Mouse (Mus musculus): ENCODE results near the gene Exog. TPM values are rescaled to one million over a fixed set of nuclear protein-coding genes. Genes with fewer than 3 reads are reported as not detected.

Exog gene
- polyA plus RNA-seq, 1 experiment = 0.06 TPM

GRCm38 (mm10) chr9:119409864-119410263 lies 34.9 kb upstream of the Exog start:
- Histone ChIP-seq H3K4me1 (ENCODE audit: control insufficient read depth) (no peaks in the 10 kb centered on the region), H3K36me3 (ENCODE audit: control insufficient read depth) (no peaks in the 10 kb centered on the region; the same call in 1 of the 2 replicates), H3K27me3 (ENCODE audit: control insufficient read depth) (peaks cover 7% of the 10 kb centered on the region; the same call in 1 of the 2 replicates), H3K9me3 (ENCODE audit: control insufficient read depth, low read length) (peaks cover 6% of the 10 kb centered on the region), H3K4me3 (replicated peaks) (no peak overlapping the region)
- TF ChIP-seq TAL1 (IDR thresholded peaks at IDR 0.05; ENCODE audit: low read length) = no peak
- no peak for TF ChIP-seq GATA1 (IDR thresholded peaks at IDR 0.05; ENCODE audit: low read length)

GRCm38 (mm10) chr9:119418025-119418424 lies 26.7 kb upstream of the Exog start:
- no peaks in the 10 kb centered on the region for H3K4me1 ChIP-seq (ENCODE audit: control insufficient read depth)
- H3K27me3 ChIP-seq (ENCODE audit: control insufficient read depth) = no peaks in the 10 kb centered on the region
- no peak overlapping the region for H3K4me3 ChIP-seq (replicated peaks)
- peaks cover 2% of the 10 kb centered on the region for H3K9me3 ChIP-seq (ENCODE audit: control insufficient read depth, low read length)
- no peaks in the 10 kb centered on the region; the same call in 1 of the 2 replicates for H3K36me3 ChIP-seq (ENCODE audit: control insufficient read depth)
- no peak for TF ChIP-seq TAL1 (IDR thresholded peaks at IDR 0.05; ENCODE audit: low read length)
- no peak for TF ChIP-seq GATA1 (IDR thresholded peaks at IDR 0.05; ENCODE audit: low read length)

- Histone ChIP-seq H3K4me1 (ENCODE audit: control insufficient read depth) (no peaks in the 10 kb centered on the region), H3K27me3 (ENCODE audit: control insufficient read depth) (no peaks in the 10 kb centered on the region), H3K4me3 (replicated peaks) (no peak overlapping the region), H3K36me3 (ENCODE audit: control insufficient read depth) (no peaks in the 10 kb centered on the region), H3K9me3 (ENCODE audit: control insufficient read depth, low read length) (no peaks in the 10 kb centered on the region)
- no peak for TF ChIP-seq GATA1 (IDR thresholded peaks at IDR 0.05; ENCODE audit: low read length)
- no peak for TF ChIP-seq TAL1 (IDR thresholded peaks at IDR 0.05; ENCODE audit: low read length)
Measured at GRCm38 (mm10) chr9:119419852-119420438, 24.8 kb upstream of the Exog start.

- no peak for TF ChIP-seq GATA1 (IDR thresholded peaks at IDR 0.05; ENCODE audit: low read length)
- TF ChIP-seq TAL1 (IDR thresholded peaks at IDR 0.05; ENCODE audit: low read length) = no peak
- Histone ChIP-seq H3K9me3 (ENCODE audit: control insufficient read depth, low read length) (no peaks in the 10 kb centered on the region), H3K27me3 (ENCODE audit: control insufficient read depth) (no peaks in the 10 kb centered on the region), H3K4me1 (ENCODE audit: control insufficient read depth) (no peaks in the 10 kb centered on the region; the same call in 1 of the 2 replicates), H3K36me3 (ENCODE audit: control insufficient read depth) (peaks cover 3% of the 10 kb centered on the region; the same call in 1 of the 2 replicates), H3K4me3 (replicated peaks) (no peak overlapping the region)
Measured at GRCm38 (mm10) chr9:119425217-119425975, 19.3 kb upstream of the Exog start.

GRCm38 (mm10) chr9:119425976-119426415 lies 18.7 kb upstream of the Exog start:
- TF ChIP-seq TAL1 (IDR thresholded peaks at IDR 0.05; ENCODE audit: low read length) (no peak), GATA1 (IDR thresholded peaks at IDR 0.05; ENCODE audit: low read length) (no peak)
- Histone ChIP-seq H3K36me3 (ENCODE audit: control insufficient read depth) (peaks cover 3% of the 10 kb centered on the region; the same call in 1 of the 2 replicates), H3K4me1 (ENCODE audit: control insufficient read depth) (no peaks in the 10 kb centered on the region; the same call in 1 of the 2 replicates), H3K27me3 (ENCODE audit: control insufficient read depth) (no peaks in the 10 kb centered on the region), H3K4me3 (replicated peaks) (no peak overlapping the region), H3K9me3 (ENCODE audit: control insufficient read depth, low read length) (no peaks in the 10 kb centered on the region)

GRCm38 (mm10) chr9:119426483-119426882 lies 18.3 kb upstream of the Exog start:
- Histone ChIP-seq H3K4me1 (ENCODE audit: control insufficient read depth) (no peaks in the 10 kb centered on the region; the same call in 1 of the 2 replicates), H3K9me3 (ENCODE audit: control insufficient read depth, low read length) (no peaks in the 10 kb centered on the region), H3K4me3 (replicated peaks) (no peak overlapping the region), H3K27me3 (ENCODE audit: control insufficient read depth) (no peaks in the 10 kb centered on the region), H3K36me3 (ENCODE audit: control insufficient read depth) (peaks cover 3% of the 10 kb centered on the region; the same call in 1 of the 2 replicates)
- TF ChIP-seq GATA1 (IDR thresholded peaks at IDR 0.05; ENCODE audit: low read length) (no peak), TAL1 (IDR thresholded peaks at IDR 0.05; ENCODE audit: low read length) (no peak)

- no peaks in the 10 kb centered on the region for H3K27me3 ChIP-seq (ENCODE audit: control insufficient read depth)
- H3K9me3 ChIP-seq (ENCODE audit: control insufficient read depth, low read length) = no peaks in the 10 kb centered on the region
- H3K36me3 ChIP-seq (ENCODE audit: control insufficient read depth) = peaks cover 12% of the 10 kb centered on the region; the same call in 1 of the 2 replicates
- TF ChIP-seq GATA1 (IDR thresholded peaks at IDR 0.05; ENCODE audit: low read length) (no peak), TAL1 (IDR thresholded peaks at IDR 0.05; ENCODE audit: low read length) (no peak)
- no peak overlapping the region for H3K4me3 ChIP-seq (replicated peaks)
- H3K4me1 ChIP-seq (ENCODE audit: control insufficient read depth) = no peaks in the 10 kb centered on the region; the same call in 1 of the 2 replicates
Measured at GRCm38 (mm10) chr9:119430311-119430710, 14.4 kb upstream of the Exog start.

- Histone ChIP-seq H3K36me3 (ENCODE audit: control insufficient read depth) (peaks cover 10% of the 10 kb centered on the region; the same call in 1 of the 2 replicates), H3K9me3 (ENCODE audit: control insufficient read depth, low read length) (no peaks in the 10 kb centered on the region), H3K4me3 (replicated peaks) (no peak overlapping the region), H3K27me3 (ENCODE audit: control insufficient read depth) (no peaks in the 10 kb centered on the region), H3K4me1 (ENCODE audit: control insufficient read depth) (no peaks in the 10 kb centered on the region)
- TF ChIP-seq TAL1 (IDR thresholded peaks at IDR 0.05; ENCODE audit: low read length) (no peak), GATA1 (IDR thresholded peaks at IDR 0.05; ENCODE audit: low read length) (no peak)
Measured at GRCm38 (mm10) chr9:119435855-119436254, 8.9 kb upstream of the Exog start.

- no peak overlapping the region for H3K4me3 ChIP-seq (replicated peaks)
- TF ChIP-seq TAL1 (IDR thresholded peaks at IDR 0.05; ENCODE audit: low read length) = no peak
- no peaks in the 10 kb centered on the region for H3K9me3 ChIP-seq (ENCODE audit: control insufficient read depth, low read length)
- H3K4me1 ChIP-seq (ENCODE audit: control insufficient read depth) = no peaks in the 10 kb centered on the region
- no peaks in the 10 kb centered on the region for H3K27me3 ChIP-seq (ENCODE audit: control insufficient read depth)
- peaks cover under 1% of the 10 kb centered on the region; the same call in 1 of the 2 replicates for H3K36me3 ChIP-seq (ENCODE audit: control insufficient read depth)
Measured at GRCm38 (mm10) chr9:119438065-119438464, 6.7 kb upstream of the Exog start.

Data from erythroblast, embryonic 14.5 days (primary cell).